Mouse (Mus musculus): ENCODE data around the gene Mvb12b.

- TF ChIP-seq CTCF (IDR thresholded peaks at IDR 0.05; ENCODE audit: insufficient read depth, low read length): no peak
- TF ChIP-seq POLR2A (IDR thresholded peaks at IDR 0.05; ENCODE audit: borderline replicate concordance, extremely low read depth, low read depth, low read length): no peak
Observed at GRCm38 (mm10) chr2:33874367-33874766, 13.4 kb downstream of the Mvb12b start.
